Mouse (Mus musculus) embryonic facial prominence, embryonic 13.5 days (tissue): Measurements from ENCODE around the gene Rlbp1. TPM values are rescaled to one million over a fixed set of nuclear protein-coding genes. Genes with fewer than 3 reads are reported as not detected.

Experiments
- ATAC-seq: fragments of 200-750 bp; cut with Nextera tagmentation; 2 replicates; pipeline ENCODE4 v1.8.0; 2017; ENCODE audit warnings: low read depth; ENCODE audit not compliant: insufficient number of reproducible peaks, insufficient read depth, low FRiP score, low TSS enrichment
- H3K27ac ChIP-seq: fragments of 300-500 bp; sonication (generic); 2 replicates; pipeline ENCODE4 v1.5.1; 2015; ENCODE audit warnings: moderate library complexity, mild to moderate bottlenecking, inconsistent platforms
- H3K27me3 ChIP-seq: fragments of 300-500 bp; sonication (generic); 2 replicates; pipeline ENCODE4 v1.6.1; 2015; ENCODE audit warnings: mild to moderate bottlenecking, inconsistent platforms
- H3K36me3 ChIP-seq: fragments of 300-500 bp; sonication (generic); 2 replicates; pipeline ENCODE4 v1.6.1; 2015; ENCODE audit warnings: mild to moderate bottlenecking, inconsistent platforms
- H3K4me1 ChIP-seq: fragments of 300-500 bp; sonication (generic); 2 replicates; pipeline ENCODE4 v1.6.1; 2015; ENCODE audit warnings: inconsistent platforms
- H3K4me2 ChIP-seq: fragments of 300-500 bp; sonication (generic); 2 replicates; pipeline ENCODE4 v1.6.1; 2015; ENCODE audit warnings: moderate library complexity, mild to moderate bottlenecking, inconsistent platforms
- H3K4me3 ChIP-seq: fragments of 300-500 bp; sonication (generic); 2 replicates; pipeline ENCODE4 v1.5.1; 2015; ENCODE audit warnings: mild to moderate bottlenecking, inconsistent platforms
- H3K9ac ChIP-seq: fragments of 300-500 bp; sonication (generic); 2 replicates; pipeline ENCODE4 v1.6.1; 2015; ENCODE audit warnings: mild to moderate bottlenecking, inconsistent platforms
- H3K9me3 ChIP-seq: fragments of 300-500 bp; sonication (generic); 2 replicates; pipeline ENCODE4 v1.6.1; 2016; ENCODE audit warnings: inconsistent platforms
- WGBS: fragments of 180-500 bp; shearing (Covaris S2); methylation state at CpG from one replicate; pipeline ENCODE4 v1.1.7; 2015; ENCODE audit warnings: mixed read lengths; 5-methylcytosine and 5-hydroxymethylcytosine counted together
- polyA plus RNA-seq: library from polyadenylated mRNA; unstranded; fragments of >200 nt; fragmentation: Nextera tagmentation; extraction: Ambion mirVana; gene quantifications from 2 replicates; pipeline ENCODE4 v1.2.1, GENCODE M21; 2015

Rlbp1 gene
- 1.1 and 2.7 TPM in 2 replicates for polyA plus RNA-seq

DNA sequence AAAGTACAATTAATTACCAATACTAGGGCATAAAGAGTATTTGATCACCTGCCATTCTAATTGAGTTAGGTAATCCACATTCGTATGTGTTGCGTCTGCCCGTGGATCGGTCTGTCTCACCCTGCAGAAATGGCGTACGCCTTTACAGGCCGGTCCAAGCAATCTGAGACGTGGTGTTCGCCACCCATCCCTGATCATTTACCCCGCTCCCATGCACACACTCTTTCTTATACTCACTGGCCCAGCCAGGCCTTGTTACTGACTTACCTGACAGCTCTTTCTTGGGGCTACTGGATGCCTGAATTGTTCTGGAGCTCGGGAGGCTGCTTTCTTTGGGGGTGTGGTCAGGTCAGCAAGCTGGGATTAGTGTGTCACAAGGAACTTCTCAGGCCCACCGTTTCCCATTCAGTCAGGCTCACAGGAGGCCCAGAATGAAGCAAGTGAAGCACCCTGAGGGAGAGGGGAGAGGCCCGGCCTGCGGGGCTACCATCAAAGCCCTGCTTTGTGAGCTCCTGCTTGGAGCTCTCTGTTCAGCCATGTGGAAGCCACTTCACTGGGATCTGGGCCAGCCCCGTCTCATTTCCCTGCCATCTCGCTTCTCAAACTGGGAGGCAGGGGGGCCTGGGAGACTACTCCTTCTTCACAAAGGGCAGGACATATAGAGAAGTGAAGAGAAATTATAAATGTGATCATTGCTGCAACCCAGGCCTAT is at the start of gene Rlbp1:
Gene Rlbp1, minus strand, starts transcription at position 627 of the 712 bp plus-strand sequence.
- H3K4me1 ChIP-seq, result peaks cover 14% of the 10 kb centered on the region; the same call in 1 of the 2 replicates
- no peak within 1 kb of the TSS for H3K4me3 ChIP-seq
- H3K9me3 ChIP-seq, result no peaks in the 10 kb centered on the region
- no peak within 1 kb of the TSS for H3K4me2 ChIP-seq
- 56% methylated on average over 16 of the region's 16 CpGs for WGBS
- ATAC-seq, result no peak
- H3K36me3 ChIP-seq, result no peaks in the 10 kb centered on the region
- H3K27me3 ChIP-seq, result no peaks in the 10 kb centered on the region
- H3K27ac ChIP-seq, result 0 out of 2 replicates have a peak within 1 kb of the TSS, but pooled peaks have one; percentile 28
- no peak within 1 kb of the TSS for H3K9ac ChIP-seq

DNA sequence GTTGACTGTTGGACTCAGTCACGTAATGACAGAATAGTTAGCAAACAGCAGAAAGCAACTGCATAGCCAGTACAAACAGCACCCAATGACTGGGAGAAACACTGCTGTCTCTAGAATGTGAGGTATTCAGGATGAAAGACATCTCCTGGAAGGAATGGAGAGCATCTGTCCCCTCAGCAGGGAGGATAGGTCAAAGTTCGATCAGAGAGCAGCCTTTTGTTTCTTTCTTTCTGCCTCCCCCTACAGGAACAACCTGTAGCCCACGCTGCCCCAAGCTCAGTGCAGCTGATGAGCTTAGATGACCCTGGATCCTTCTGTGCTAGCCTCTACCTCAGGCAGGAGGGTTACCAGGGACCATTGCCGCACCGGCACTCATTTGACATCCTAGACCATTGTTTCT is 41.4 kb upstream of the Rlbp1 start:
- Histone ChIP-seq H3K9me3 (no peaks in the 10 kb centered on the region), H3K36me3 (peaks cover 6% of the 10 kb centered on the region; the same call in 1 of the 2 replicates), H3K27ac (no peak overlapping the region), H3K4me2 (no peak overlapping the region), H3K9ac (no peak overlapping the region), H3K27me3 (no peaks in the 10 kb centered on the region), H3K4me3 (no peak overlapping the region), H3K4me1 (no peaks in the 10 kb centered on the region)
- no peak for ATAC-seq
- 66% methylated on average over 5 of the region's 5 CpGs for WGBS

DNA sequence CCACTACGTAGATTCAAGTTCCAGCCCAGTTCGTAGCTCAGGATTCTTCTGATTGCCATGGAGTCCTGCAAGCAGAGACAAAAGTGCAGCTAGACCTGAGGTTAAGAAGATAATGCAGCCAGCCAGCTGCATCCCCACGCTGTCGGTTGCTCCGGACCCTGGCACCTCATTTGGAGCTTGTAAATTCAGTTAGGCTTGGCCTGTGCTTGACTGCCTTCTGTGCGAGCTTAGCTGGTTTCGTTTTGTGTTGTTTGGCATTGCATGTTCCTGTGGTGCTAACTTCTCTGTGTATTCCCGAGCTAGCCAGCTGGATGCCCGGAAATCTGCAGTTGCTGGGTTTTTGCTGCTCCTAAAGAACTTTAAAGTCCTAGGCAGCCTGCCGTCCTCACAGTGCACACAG is 39.0 kb upstream of the Rlbp1 start:
- H3K9ac ChIP-seq, result no peak overlapping the region
- no peaks in the 10 kb centered on the region for H3K4me1 ChIP-seq
- WGBS, result 92% methylated on average over 10 of the region's 10 CpGs
- H3K4me3 ChIP-seq, result no peak overlapping the region
- H3K9me3 ChIP-seq, result no peaks in the 10 kb centered on the region
- no peak for ATAC-seq
- no peaks in the 10 kb centered on the region for H3K27me3 ChIP-seq
- H3K36me3 ChIP-seq, result peaks cover 8% of the 10 kb centered on the region; the same call in 1 of the 2 replicates
- no peak overlapping the region for H3K27ac ChIP-seq
- H3K4me2 ChIP-seq, result no peak overlapping the region

DNA sequence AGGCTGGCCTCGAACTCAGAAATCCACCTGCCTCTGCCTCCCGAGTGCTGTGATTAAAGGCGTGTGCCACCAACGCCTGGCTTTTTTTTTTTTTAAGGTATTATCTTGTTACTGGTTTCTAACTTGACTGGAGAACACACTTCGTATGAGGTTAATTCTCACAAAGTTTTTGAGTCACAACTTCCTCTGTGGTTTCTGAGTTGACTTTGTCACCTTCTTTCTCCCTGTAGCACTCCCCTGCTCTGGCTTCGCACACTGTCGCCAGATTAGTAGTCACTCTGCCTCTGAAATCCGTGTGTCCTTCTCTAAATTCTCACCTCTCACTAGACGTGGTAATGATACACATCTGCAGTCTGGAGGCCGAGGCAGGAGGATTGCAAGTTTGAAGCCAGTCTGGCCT is 36.0 kb upstream of the Rlbp1 start:
- no peak for ATAC-seq
- Histone ChIP-seq H3K9me3 (no peaks in the 10 kb centered on the region), H3K4me3 (no peak overlapping the region), H3K4me1 (no peaks in the 10 kb centered on the region), H3K36me3 (peaks cover 8% of the 10 kb centered on the region; the same call in 1 of the 2 replicates), H3K4me2 (no peak overlapping the region), H3K27ac (no peak overlapping the region), H3K27me3 (no peaks in the 10 kb centered on the region), H3K9ac (no peak overlapping the region)
- 91% methylated on average over 10 of the region's 10 CpGs for WGBS

- ATAC-seq, result no peak
- H3K27me3 ChIP-seq, result no peaks in the 10 kb centered on the region
- H3K4me3 ChIP-seq, result no peak overlapping the region
- whole genome bisulfite sequencing, result 90% methylated on average over 7 of the region's 7 CpGs
- no peak overlapping the region for H3K4me2 ChIP-seq
- H3K36me3 ChIP-seq, result 0 out of 2 replicates have a peak, but pooled peaks cover 4% of the 10 kb centered on the region
- H3K9ac ChIP-seq, result no peak overlapping the region
- no peaks in the 10 kb centered on the region for H3K9me3 ChIP-seq
- H3K27ac ChIP-seq, result no peak overlapping the region
- H3K4me1 ChIP-seq, result no peaks in the 10 kb centered on the region
Measured at GRCm38 (mm10) chr7:79419950-79420349, 33.1 kb upstream of the Rlbp1 start.

GRCm38 (mm10) chr7:79414449-79415375 is 27.9 kb upstream of the Rlbp1 start:
- Histone ChIP-seq H3K4me3 (no peak overlapping the region), H3K27ac (no peak overlapping the region), H3K27me3 (no peaks in the 10 kb centered on the region), H3K36me3 (peaks cover 5% of the 10 kb centered on the region; the same call in 1 of the 2 replicates), H3K9ac (no peak overlapping the region), H3K9me3 (no peaks in the 10 kb centered on the region), H3K4me2 (no peak overlapping the region), H3K4me1 (no peaks in the 10 kb centered on the region)
- WGBS, result 80% methylated on average over 18 of the region's 18 CpGs
- no peak for ATAC-seq

DNA sequence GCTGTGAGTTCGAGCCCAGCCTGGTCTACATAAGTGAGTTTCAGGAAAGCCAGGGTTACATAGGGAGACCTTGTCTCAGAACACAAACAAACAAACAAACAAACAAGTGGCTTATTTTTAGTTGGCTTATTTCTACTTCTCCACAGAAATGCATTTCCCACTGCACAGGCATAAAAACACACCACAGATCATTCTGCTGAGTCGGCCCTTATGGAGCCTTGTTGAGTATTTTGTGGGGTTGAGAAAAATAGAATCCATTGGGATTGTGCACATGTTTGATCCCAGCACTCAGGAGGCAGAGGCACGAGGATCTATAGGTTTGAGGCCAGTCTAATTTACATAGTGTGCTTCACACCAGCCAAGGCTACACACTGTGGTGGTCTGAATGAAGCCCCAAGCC is 13.4 kb upstream of the Rlbp1 start:
- Histone ChIP-seq H3K27me3 (no peaks in the 10 kb centered on the region), H3K9ac (no peak overlapping the region)
- 82% methylated on average over 3 of the region's 3 CpGs for WGBS

GRCm38 (mm10) chr7:79398971-79399370 is 12.1 kb upstream of the Rlbp1 start:
- no peaks in the 10 kb centered on the region for H3K4me1 ChIP-seq
- H3K4me2 ChIP-seq, result no peak overlapping the region
- no peaks in the 10 kb centered on the region for H3K9me3 ChIP-seq
- WGBS, result 72% methylated on average over 12 of the region's 12 CpGs
- no peak overlapping the region for H3K27ac ChIP-seq
- ATAC-seq, result no peak
- no peak overlapping the region for H3K9ac ChIP-seq
- no peak overlapping the region for H3K4me3 ChIP-seq
- no peaks in the 10 kb centered on the region for H3K27me3 ChIP-seq
- no peaks in the 10 kb centered on the region for H3K36me3 ChIP-seq

More for the DNA sequence above, 13.4 kb upstream of the Rlbp1 start:
- H3K36me3 ChIP-seq, result no peaks in the 10 kb centered on the region
- no peak overlapping the region for H3K4me3 ChIP-seq
- no peak for ATAC-seq
- no peak overlapping the region for H3K27ac ChIP-seq
- no peaks in the 10 kb centered on the region for H3K4me1 ChIP-seq
- H3K4me2 ChIP-seq, result no peak overlapping the region
- no peaks in the 10 kb centered on the region for H3K9me3 ChIP-seq

GRCm38 (mm10) chr7:79398426-79398825 is 11.6 kb upstream of the Rlbp1 start:
- no peaks in the 10 kb centered on the region for H3K4me1 ChIP-seq
- H3K27me3 ChIP-seq, result no peaks in the 10 kb centered on the region
- 85% methylated on average over 8 of the region's 8 CpGs for WGBS
- H3K9ac ChIP-seq, result no peak overlapping the region
- H3K4me2 ChIP-seq, result no peak overlapping the region
- no peak for ATAC-seq
- no peaks in the 10 kb centered on the region for H3K36me3 ChIP-seq
- H3K4me3 ChIP-seq, result no peak overlapping the region
- no peak overlapping the region for H3K27ac ChIP-seq
- H3K9me3 ChIP-seq, result no peaks in the 10 kb centered on the region

DNA sequence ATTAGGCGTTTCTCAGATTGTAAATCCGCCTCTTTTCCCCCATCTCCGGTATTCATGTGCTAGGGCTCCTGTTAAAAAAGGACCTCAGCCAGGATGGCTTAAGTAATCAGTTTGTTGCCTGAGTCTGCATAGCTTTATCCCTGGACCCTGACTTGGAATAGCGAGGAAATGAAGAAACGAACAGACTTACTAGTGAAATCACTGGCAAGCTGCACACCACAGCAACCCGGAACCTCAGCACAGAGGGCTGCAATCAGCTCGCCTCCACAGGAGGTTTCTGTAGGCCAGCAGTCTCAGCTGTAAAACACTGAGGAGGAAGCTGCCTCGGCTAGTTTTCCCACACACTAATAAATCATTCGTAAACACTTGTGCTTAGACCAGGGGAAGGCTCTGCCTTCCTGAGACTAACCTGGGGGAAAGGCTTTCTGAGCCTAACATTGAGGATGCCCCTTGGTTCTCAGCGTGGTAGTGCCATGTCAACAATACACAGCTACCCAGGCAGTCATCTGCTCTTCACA is 10.7 kb upstream of the Rlbp1 start:
- Histone ChIP-seq H3K27me3 (no peaks in the 10 kb centered on the region), H3K4me3 (no peak overlapping the region), H3K9ac (peak overlapping the region; percentile 49; the same call in 1 of the 2 replicates), H3K4me2 (no peak overlapping the region), H3K9me3 (no peaks in the 10 kb centered on the region), H3K27ac (no peak overlapping the region), H3K4me1 (peaks cover 4% of the 10 kb centered on the region; the same call in 1 of the 2 replicates), H3K36me3 (no peaks in the 10 kb centered on the region)
- 90% methylated on average over 10 of the region's 10 CpGs for WGBS
- ATAC-seq, result no peak

DNA sequence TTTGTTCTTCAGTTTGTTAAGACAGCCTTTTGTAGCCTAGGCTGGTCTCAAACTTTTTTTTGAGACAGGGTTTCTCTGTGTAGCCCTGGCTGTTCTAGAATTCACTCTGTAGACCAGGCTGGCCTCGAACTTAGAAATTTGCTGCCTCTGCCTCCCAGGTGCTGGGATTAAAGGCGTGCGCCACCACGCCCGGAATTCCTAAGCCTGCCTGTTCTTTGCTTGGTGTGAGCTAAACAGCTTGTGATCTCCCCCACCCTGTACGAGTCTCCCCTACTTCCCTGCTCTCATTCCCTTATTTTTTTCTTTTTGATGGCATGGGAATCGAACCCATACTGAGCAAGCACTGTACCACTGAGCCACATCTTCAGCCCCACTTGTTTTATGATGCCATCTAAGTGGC is 8.3 kb upstream of the Rlbp1 start:
- H3K4me3 ChIP-seq, result no peak overlapping the region
- no peaks in the 10 kb centered on the region for H3K9me3 ChIP-seq
- WGBS, result 84% methylated on average over 7 of the region's 7 CpGs
- ATAC-seq, result no peak
- no peaks in the 10 kb centered on the region for H3K27me3 ChIP-seq
- H3K36me3 ChIP-seq, result no peaks in the 10 kb centered on the region
- H3K27ac ChIP-seq, result no peak overlapping the region
- no peak overlapping the region for H3K9ac ChIP-seq
- H3K4me1 ChIP-seq, result peaks cover 7% of the 10 kb centered on the region; the same call in 1 of the 2 replicates
- no peak overlapping the region for H3K4me2 ChIP-seq
